Mouse (Mus musculus): ENCODE data around the gene Yju2. TPM values are rescaled to one million over a fixed set of nuclear protein-coding genes. Genes with fewer than 3 reads are reported as not detected.

The Yju2 gene
- polyA plus RNA-seq, 1 experiment from 2014 or later: 19.3 TPM

GRCm38 (mm10) chr17:55968210-55968609 lies 9.3 kb downstream of the Yju2 start:
- Histone ChIP-seq H3K9ac (ENCODE audit: low read length) (no peak overlapping the region), H3K4me1 (ENCODE audit: control insufficient read depth, insufficient read depth, low read length) (peaks cover 15% of the 10 kb centered on the region), H3K27me3 (ENCODE audit: control insufficient read depth, insufficient read depth, low read length) (peaks cover 19% of the 10 kb centered on the region), H3K4me3 (ENCODE audit: low read length) (no peak overlapping the region), H3K36me3 (ENCODE audit: control insufficient read depth, insufficient read depth) (peaks cover 16% of the 10 kb centered on the region), H3K9me3 (replicated peaks; ENCODE audit: control insufficient read depth, low read length) (no peaks in the 10 kb centered on the region), H3K27ac (ENCODE audit: low read length) (0 out of 2 replicates have a peak overlapping the region, but pooled peaks have one; percentile 25), H3K4me2 (ENCODE audit: low read depth, low read length) (no peak overlapping the region)
- 31% methylated on average over 7 of the region's 7 CpGs for WGBS
- ATAC-seq (replicated peaks; ENCODE audit: extremely low read depth, insufficient read depth, low FRiP score): peak; percentile 20; the same call in 1 of the 2 replicates

- H3K9me3 ChIP-seq (replicated peaks; ENCODE audit: control insufficient read depth, low read length): no peaks in the 10 kb centered on the region
- H3K9ac ChIP-seq (ENCODE audit: low read length): no peak overlapping the region
- no peak overlapping the region for H3K27ac ChIP-seq (ENCODE audit: low read length)
- WGBS: 47% methylated on average over 14 of the region's 14 CpGs
- H3K27me3 ChIP-seq (ENCODE audit: control insufficient read depth, insufficient read depth, low read length): peaks cover 19% of the 10 kb centered on the region
- no peak overlapping the region for H3K4me3 ChIP-seq (ENCODE audit: low read length)
- peaks cover 15% of the 10 kb centered on the region for H3K4me1 ChIP-seq (ENCODE audit: control insufficient read depth, insufficient read depth, low read length)
- peaks cover 16% of the 10 kb centered on the region for H3K36me3 ChIP-seq (ENCODE audit: control insufficient read depth, insufficient read depth)
- peak overlapping the region; percentile 10; the same call in 1 of the 2 replicates for H3K4me2 ChIP-seq (ENCODE audit: low read depth, low read length)
- no peak for ATAC-seq (replicated peaks; ENCODE audit: extremely low read depth, insufficient read depth, low FRiP score)
Measured at GRCm38 (mm10) chr17:55969560-55969959, 10.7 kb downstream of the Yju2 start.

- WGBS: 9% methylated on average over 55 of the region's 55 CpGs
Measured at GRCm38 (mm10) chr17:55969966-55970891, 11.3 kb downstream of the Yju2 start, which contains the start of gene Shd. TSS of gene Shd (plus strand) at chr17:55970467.

GRCm38 (mm10) chr17:55971453-55971852 lies 12.6 kb downstream of the Yju2 start:
- WGBS: 36% methylated on average over 22 of the region's 22 CpGs
- ATAC-seq (replicated peaks; ENCODE audit: extremely low read depth, insufficient read depth, low FRiP score): no peak

More at GRCm38 (mm10) chr17:55969966-55970891, 11.3 kb downstream of the Yju2 start, which contains the start of gene Shd:
- H3K9ac ChIP-seq (ENCODE audit: low read length): peak within 1 kb of the TSS; percentile 76
- H3K4me3 ChIP-seq (ENCODE audit: low read length): peak within 1 kb of the TSS; percentile 61
- ATAC-seq (replicated peaks; ENCODE audit: extremely low read depth, insufficient read depth, low FRiP score): no peak
- peaks cover 15% of the 10 kb centered on the region for H3K4me1 ChIP-seq (ENCODE audit: control insufficient read depth, insufficient read depth, low read length)
- H3K9me3 ChIP-seq (replicated peaks; ENCODE audit: control insufficient read depth, low read length): no peaks in the 10 kb centered on the region
- H3K27ac ChIP-seq (ENCODE audit: low read length): no peak within 1 kb of the TSS
- H3K4me2 ChIP-seq (ENCODE audit: low read depth, low read length): peak within 1 kb of the TSS; percentile 97
- H3K27me3 ChIP-seq (ENCODE audit: control insufficient read depth, insufficient read depth, low read length): peaks cover 19% of the 10 kb centered on the region
- H3K36me3 ChIP-seq (ENCODE audit: control insufficient read depth, insufficient read depth): peaks cover 12% of the 10 kb centered on the region

GRCm38 (mm10) chr17:55976255-55976862 lies 17.5 kb downstream of the Yju2 start:
- WGBS: 18% methylated on average over 13 of the region's 13 CpGs
- no peaks in the 10 kb centered on the region for H3K4me1 ChIP-seq (ENCODE audit: control insufficient read depth, insufficient read depth, low read length)
- no peak overlapping the region for H3K4me2 ChIP-seq (ENCODE audit: low read depth, low read length)
- no peaks in the 10 kb centered on the region for H3K9me3 ChIP-seq (replicated peaks; ENCODE audit: control insufficient read depth, low read length)
- ATAC-seq (replicated peaks; ENCODE audit: extremely low read depth, insufficient read depth, low FRiP score): peak; percentile 52; the same call in 1 of the 2 replicates
- no peak overlapping the region for H3K4me3 ChIP-seq (ENCODE audit: low read length)
- no peak overlapping the region for H3K9ac ChIP-seq (ENCODE audit: low read length)
- H3K36me3 ChIP-seq (ENCODE audit: control insufficient read depth, insufficient read depth): no peaks in the 10 kb centered on the region
- no peak overlapping the region for H3K27ac ChIP-seq (ENCODE audit: low read length)
- peaks cover 8% of the 10 kb centered on the region for H3K27me3 ChIP-seq (ENCODE audit: control insufficient read depth, insufficient read depth, low read length)

More at GRCm38 (mm10) chr17:55971453-55971852, 12.6 kb downstream of the Yju2 start:
- Histone ChIP-seq H3K4me3 (ENCODE audit: low read length) (no peak overlapping the region), H3K4me2 (ENCODE audit: low read depth, low read length) (no peak overlapping the region; the same call in 1 of the 2 replicates), H3K27me3 (ENCODE audit: control insufficient read depth, insufficient read depth, low read length) (peaks cover 19% of the 10 kb centered on the region), H3K9me3 (replicated peaks; ENCODE audit: control insufficient read depth, low read length) (no peaks in the 10 kb centered on the region), H3K27ac (ENCODE audit: low read length) (no peak overlapping the region), H3K4me1 (ENCODE audit: control insufficient read depth, insufficient read depth, low read length) (peaks cover 15% of the 10 kb centered on the region), H3K9ac (ENCODE audit: low read length) (no peak overlapping the region), H3K36me3 (ENCODE audit: control insufficient read depth, insufficient read depth) (peaks cover 9% of the 10 kb centered on the region)

GRCm38 (mm10) chr17:55977301-55977700 lies 18.4 kb downstream of the Yju2 start:
- H3K4me1 ChIP-seq (ENCODE audit: control insufficient read depth, insufficient read depth, low read length): no peaks in the 10 kb centered on the region
- ATAC-seq (replicated peaks; ENCODE audit: extremely low read depth, insufficient read depth, low FRiP score): no peak
- WGBS: 48% methylated on average over 3 of the region's 3 CpGs

GRCm38 (mm10) chr17:55986030-55986961 lies 27.4 kb downstream of the Yju2 start, which contains the start of gene Fsd1:
TSS of gene Fsd1 (plus strand) at chr17:55986509.
- no peak for ATAC-seq (replicated peaks; ENCODE audit: extremely low read depth, insufficient read depth, low FRiP score)
- Histone ChIP-seq H3K4me3 (ENCODE audit: low read length) (peak within 1 kb of the TSS; percentile 34), H3K36me3 (ENCODE audit: control insufficient read depth, insufficient read depth) (no peaks in the 10 kb centered on the region), H3K9ac (ENCODE audit: low read length) (no peak within 1 kb of the TSS), H3K27me3 (ENCODE audit: control insufficient read depth, insufficient read depth, low read length) (peaks cover 17% of the 10 kb centered on the region), H3K27ac (ENCODE audit: low read length) (no peak within 1 kb of the TSS), H3K9me3 (replicated peaks; ENCODE audit: control insufficient read depth, low read length) (no peaks in the 10 kb centered on the region), H3K4me1 (ENCODE audit: control insufficient read depth, insufficient read depth, low read length) (no peaks in the 10 kb centered on the region), H3K4me2 (ENCODE audit: low read depth, low read length) (peak within 1 kb of the TSS; percentile 55)
- 9% methylated on average over 33 of the region's 35 CpGs for WGBS

More at GRCm38 (mm10) chr17:55977301-55977700, 18.4 kb downstream of the Yju2 start:
- Histone ChIP-seq H3K9me3 (replicated peaks; ENCODE audit: control insufficient read depth, low read length) (no peaks in the 10 kb centered on the region), H3K27ac (ENCODE audit: low read length) (no peak overlapping the region), H3K36me3 (ENCODE audit: control insufficient read depth, insufficient read depth) (no peaks in the 10 kb centered on the region), H3K4me2 (ENCODE audit: low read depth, low read length) (no peak overlapping the region), H3K9ac (ENCODE audit: low read length) (no peak overlapping the region), H3K4me3 (ENCODE audit: low read length) (no peak overlapping the region), H3K27me3 (ENCODE audit: control insufficient read depth, insufficient read depth, low read length) (peaks cover 6% of the 10 kb centered on the region)

GRCm38 (mm10) chr17:55990278-55990898 lies 31.5 kb downstream of the Yju2 start:
- H3K36me3 ChIP-seq (ENCODE audit: control insufficient read depth, insufficient read depth): no peaks in the 10 kb centered on the region
- no peak for ATAC-seq (replicated peaks; ENCODE audit: extremely low read depth, insufficient read depth, low FRiP score)
- H3K9me3 ChIP-seq (replicated peaks; ENCODE audit: control insufficient read depth, low read length): no peaks in the 10 kb centered on the region
- no peaks in the 10 kb centered on the region for H3K4me1 ChIP-seq (ENCODE audit: control insufficient read depth, insufficient read depth, low read length)
- WGBS: 69% methylated on average over 8 of the region's 8 CpGs
- peaks cover 17% of the 10 kb centered on the region for H3K27me3 ChIP-seq (ENCODE audit: control insufficient read depth, insufficient read depth, low read length)
- H3K27ac ChIP-seq (ENCODE audit: low read length): no peak overlapping the region
- H3K4me2 ChIP-seq (ENCODE audit: low read depth, low read length): no peak overlapping the region
- no peak overlapping the region for H3K4me3 ChIP-seq (ENCODE audit: low read length)
- H3K9ac ChIP-seq (ENCODE audit: low read length): no peak overlapping the region
